Mouse (Mus musculus) CD4-positive, CD25-positive, alpha-beta regulatory T cell, adult 2 months (primary cell): Measurements from ENCODE around the gene Golga1.

Source experiments
- DNase-seq: peaks from one replicate; pipeline ENCODE4 v3.0.0-alpha.2; 2012; ENCODE audit warnings: low read depth, low spot score

Golga1 gene

DNA sequence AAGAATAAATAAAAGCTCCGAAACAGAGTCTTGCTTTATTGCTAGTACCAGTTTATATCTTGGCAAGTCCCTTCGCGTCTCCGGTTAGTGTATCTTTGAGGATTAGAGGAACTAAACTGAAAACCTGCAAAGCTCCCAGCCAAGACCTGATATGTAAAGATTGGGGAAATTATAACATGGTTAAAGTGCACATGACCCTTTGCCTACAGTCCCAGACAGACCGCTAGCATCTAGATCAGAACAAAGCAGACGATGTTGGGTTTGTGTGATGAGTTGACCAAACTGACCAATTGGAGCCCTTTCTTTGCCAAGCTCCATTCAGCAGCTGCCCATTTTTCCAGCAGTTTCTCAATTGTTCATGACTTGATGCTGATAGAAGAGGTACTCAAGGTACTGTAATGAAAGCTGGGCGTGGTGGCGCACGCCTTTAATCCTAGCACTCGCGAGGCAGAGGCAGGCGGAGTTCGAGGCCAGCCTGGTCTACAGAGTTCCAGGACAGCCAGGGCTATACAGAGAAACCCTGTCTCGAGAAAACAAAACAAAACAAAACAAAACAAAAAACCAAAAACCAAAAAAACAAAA, 59.1 kb downstream of the Golga1 start:
- no peak for DNase-seq

DNA sequence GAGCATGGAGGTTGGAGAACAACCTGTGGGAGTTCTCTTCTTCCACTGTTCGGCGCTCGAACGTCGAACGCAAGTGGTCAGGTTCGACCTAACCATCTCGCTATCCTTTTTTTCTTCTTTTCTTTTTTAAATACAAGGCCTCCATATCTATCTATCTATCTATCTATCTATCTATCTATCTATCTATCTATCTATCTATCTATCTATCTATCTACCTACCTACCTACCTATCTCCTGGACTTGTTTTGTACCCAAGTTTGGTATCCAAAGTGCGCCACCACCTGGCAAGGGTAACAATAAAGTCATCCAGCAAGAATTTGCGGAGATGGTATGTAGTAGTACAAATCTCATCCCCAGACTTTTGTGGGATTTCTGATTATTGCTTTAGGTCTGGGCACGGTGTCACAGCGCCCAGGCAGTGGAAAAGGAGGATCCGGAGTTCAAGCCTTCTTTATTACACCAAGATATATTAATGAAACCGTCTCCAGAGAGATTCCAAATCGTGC, 59.7 kb downstream of the Golga1 start, which contains the start of gene Rpl35:
Gene Rpl35, minus strand, starts transcription at position 51 of the 506 bp plus-strand sequence.
- DNase-seq, result peak; percentile 78

DNA sequence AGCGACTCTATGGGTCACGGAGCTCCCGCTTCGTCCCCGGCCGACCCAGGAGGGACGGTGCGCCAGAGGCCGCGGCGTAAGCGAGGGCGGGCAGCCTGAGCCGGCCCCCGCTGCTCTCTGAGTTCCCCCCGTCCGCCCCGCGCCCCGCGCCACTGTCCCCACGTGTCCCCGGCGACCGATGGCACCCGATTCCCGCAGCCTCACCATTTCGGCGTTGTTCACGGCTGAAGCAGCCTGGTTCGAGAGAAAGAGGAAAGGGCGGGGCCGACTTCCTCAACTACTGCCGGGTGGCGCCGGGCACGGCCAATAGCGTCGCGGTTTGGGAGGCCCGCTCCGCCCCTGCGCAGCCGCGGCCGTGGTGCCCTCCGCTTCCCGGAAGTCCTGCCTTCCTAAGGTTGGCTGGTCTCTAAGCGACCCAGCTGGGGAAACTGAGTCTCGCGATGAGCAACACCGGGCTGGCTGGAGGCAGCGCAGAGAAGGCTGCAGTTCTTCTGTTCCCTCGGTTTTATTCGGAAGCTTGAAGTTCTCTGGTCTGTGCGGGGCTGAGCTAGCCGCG, 60.4 kb downstream of the Golga1 start, which contains the start of gene Arpc5l:
Gene Arpc5l, plus strand, starts transcription at position 469 of the 556 bp plus-strand sequence.
- DNase-seq, result peak; percentile 96

DNA sequence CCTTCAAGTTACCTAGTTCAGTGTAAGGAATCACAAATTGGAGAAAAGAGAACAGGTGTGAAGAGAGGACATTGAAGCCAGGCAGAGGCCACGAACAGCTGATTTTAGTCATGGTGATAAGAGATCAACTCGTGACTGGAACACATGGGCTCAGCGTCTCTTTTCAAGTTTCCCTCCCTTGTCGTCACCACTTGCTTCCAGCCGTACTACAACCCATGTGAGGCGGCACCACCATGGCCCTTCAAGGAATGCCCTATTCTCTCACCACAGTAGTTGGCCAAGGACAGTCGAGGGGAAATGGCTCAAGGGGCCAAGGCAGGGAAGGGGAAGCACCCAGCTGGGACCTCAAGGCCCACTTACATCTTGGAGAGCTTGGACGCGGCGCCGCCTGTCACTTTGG, 61.0 kb downstream of the Golga1 start:
- peak; percentile 64 for DNase-seq

DNA sequence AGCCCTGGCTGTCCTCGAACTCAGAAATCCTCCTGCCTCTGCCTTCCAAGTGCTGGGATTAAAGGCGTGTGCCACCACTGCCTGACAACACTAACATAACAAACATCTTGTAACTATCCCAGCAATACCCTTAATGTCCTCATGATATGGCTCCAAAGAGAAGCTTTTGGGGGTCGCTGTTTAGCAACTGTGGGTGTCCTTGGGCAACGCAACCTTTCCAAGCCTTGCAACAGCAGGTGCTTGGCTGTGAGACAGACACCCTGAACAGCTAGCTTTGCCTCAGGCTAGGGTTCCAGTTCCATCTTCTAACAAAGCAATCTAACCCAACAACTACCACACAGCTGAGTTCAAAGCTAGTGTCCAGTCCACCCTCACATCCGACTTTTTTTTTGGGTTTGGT, 61.8 kb downstream of the Golga1 start:
- DNase-seq, result no peak

DNA sequence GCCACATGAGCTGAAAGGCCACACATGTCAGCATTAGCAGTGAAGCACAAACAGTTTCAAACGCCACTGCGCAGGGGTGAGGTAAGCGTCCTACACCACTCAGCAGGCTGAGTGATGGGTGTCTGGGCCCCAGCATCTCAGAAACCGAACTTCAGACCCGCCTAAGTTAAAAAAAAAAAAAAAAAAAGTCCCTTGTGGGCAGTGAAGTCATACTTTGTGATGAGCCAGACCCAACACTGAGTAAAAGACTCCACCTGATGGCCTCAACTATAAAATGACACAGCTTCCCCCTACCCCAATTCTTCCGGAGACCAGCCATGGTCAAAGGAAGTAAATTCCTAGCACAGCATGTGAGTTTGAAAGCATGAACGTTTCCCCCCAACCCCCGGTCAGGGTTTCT, 62.2 kb downstream of the Golga1 start:
- DNase-seq, result no peak

DNA sequence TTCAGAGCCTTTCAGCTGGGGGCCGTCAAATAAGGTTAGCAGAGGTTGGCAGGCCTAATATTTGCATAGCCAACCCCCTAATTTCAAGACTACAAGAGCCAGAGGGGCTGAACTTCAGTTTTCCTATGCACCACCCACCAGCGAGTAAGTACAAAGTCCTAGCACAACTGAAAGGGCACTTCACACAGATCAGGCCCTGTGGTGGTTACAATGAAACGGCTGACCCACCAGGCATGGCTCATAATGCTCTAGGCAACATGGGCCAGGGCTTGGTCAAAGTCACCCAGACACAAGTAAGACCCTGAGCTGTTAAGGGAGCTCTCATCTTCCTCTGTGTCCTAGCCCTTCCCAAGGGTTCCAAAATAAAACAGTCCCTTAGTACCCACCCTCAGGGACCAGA, 63.5 kb downstream of the Golga1 start:
- DNase-seq, result no peak

DNA sequence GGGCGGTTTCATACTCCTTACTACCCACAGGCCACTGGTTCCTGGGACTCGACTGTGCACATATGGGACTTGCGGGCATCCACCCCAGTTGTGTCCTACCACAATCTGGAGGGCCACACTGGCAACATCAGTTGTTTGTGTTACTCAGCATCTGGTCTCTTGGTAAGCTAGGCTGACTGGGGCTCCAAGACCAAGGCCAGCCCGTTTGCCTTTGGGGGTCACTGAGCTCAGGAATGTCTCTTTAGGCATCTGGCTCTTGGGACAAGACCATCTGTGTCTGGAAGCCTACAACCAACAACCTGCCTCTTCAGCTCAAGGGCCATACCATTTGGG, 64.8 kb downstream of the Golga1 start:
- no peak for DNase-seq

DNA sequence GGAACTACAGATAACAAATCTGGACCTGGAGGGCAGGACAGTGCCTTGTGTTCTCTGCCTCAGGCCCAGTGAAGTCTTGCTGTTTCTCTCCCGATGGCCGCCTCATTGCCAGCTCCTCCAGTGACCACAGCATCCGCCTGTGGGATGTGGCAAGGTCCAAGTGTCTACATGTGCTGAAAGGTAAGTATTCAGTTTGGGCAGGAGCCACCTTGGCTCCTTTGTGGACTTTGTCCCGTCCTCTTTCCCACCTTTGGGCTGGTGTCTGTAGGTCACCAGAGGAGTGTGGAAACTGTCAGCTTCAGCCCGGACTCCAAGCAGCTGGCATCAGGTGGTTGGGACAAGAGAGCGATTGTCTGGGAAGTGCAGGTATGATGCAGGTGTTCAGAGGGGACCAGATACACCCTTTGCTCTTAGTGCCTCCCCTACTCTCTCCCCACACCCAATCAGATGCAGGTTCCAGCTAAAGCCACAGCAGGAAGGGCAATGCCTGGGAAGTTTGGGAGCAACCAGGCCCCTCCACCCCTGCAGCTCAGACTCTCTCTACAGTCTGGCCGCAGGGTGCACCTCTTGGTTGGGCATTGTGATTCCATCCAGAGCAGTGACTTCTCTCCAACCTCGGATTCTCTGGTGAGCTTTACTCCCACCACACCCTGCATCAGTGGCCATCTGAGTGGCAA, 65.3 kb downstream of the Golga1 start:
- DNase-seq, result no peak

DNA sequence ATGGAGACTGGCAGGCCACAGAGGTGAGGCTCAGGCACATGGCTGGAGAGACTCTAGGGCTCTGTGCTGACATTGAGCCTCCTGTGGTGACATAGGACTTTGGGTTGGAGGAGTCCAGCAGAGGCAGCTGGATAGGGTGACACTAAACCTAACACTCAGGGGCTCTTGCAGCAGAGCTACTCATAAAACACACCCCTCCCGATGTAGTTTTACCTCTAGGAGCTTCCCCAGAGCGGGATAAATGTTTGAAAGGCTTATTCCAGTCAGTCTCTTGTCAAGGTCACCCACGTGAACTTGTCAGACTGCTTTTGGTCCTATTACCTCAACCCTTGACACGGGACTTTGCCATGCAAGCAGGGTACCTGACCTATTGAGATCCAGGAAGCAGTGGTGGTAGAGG, 66.0 kb downstream of the Golga1 start:
- DNase-seq, result no peak

DNA sequence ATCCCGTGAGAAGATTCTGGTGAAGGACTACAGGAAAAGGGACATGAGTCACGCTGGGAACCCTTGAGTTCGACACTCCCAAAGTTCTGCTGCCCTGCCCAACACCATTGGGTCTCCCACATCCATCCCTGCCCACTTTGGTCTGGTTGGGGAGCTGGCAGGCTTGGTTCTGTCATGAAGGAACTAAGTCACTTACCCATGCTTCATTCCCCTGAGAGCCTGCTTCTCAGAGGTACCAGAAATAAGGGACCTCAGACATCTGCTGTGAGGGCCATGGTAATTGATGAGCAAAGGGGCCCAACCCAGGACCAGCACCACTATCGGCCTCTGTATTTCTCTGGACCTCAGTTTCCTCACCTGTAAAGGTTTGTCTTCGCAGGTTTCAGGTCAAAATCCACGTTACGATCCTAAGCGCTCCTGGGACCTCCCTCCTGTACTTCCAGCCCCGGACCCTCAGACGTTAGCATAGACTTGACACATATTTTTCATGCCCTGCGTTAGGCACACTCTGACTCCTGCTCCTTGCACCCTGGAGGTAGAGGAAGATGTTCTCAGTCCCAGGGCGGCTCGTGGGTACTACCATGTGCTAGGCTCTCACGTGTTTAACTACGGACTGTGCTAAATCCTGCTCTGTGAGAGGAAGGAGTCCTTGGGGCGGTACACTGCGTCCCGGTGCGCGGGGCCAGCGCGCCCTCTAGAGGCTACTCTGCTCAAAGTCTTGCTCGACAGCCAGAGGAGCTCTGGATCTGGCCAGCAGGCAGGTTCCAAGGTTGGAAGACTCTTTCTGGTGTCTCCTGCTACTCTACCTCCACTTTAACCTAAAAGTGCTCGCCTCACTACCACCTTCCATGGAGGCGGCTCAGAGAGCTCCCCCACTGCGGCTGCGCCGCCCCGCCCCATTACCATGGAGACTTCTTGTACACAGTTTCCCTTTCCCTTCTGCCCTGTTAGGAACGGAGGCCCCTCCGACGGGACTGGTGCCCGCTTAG, 67.7 kb downstream of the Golga1 start, which contains the start of gene Wdr38:
Gene Wdr38, plus strand, starts transcription at position 91 of the 989 bp plus-strand sequence.
- peak; percentile 90 for DNase-seq

DNA sequence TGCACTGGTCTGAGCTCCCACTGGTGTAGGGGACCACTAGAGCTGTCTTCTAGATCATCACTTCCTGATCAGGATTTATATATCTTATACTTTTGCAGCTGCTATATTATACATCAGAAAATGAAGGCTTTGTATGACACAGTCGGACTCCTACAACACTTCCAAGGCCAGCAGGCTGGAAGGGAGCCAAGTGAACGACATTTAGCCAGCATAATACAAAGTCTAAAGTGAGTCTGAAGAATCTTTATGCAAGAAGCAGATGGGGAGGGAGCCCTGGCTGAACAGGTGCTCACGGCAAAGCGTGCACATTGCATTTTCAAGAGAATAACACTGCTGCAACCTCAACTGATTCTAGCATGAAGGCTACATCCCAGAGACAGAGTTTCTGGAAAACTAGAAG, 72.9 kb downstream of the Golga1 start:
- no peak for DNase-seq

DNA sequence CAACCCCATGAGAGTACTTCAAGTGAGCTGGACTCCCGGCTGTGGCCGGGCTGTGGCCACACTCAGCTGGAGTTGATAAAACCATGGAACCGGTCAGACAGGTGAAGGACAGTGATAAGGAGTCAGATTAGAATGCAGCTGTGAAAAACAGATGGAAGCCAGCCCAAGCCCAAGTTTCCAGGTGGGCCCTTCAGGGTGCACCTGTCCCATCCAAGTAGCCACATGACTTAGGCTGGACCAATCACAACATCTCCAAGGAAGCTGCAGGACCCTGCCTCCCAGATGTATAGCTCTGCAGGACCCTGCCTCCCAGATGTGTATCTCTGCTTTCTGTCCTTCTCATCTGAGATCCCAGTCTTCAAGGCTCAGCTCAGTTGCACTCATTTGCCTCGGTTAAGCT, 73.3 kb downstream of the Golga1 start:
- DNase-seq, result no peak

DNA sequence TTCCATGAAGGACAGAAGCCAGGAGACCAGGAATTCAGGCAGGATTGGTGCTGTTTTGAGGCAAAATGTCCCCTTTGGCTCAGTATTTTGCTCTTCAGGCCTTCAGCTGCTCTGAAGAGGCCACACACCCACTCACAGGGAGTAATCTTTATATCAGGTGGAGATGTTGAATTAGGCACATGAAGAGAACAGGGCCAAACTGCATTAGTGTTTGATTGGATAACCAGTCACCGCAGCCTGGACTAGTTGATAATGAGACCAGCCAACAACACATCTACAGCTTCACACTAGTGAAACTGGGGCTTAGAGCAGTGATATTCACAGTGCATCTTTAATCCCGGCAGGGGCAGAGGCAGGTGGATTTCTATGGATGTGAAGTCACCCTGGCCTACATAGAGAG, 76.4 kb downstream of the Golga1 start:
- no peak for DNase-seq

DNA sequence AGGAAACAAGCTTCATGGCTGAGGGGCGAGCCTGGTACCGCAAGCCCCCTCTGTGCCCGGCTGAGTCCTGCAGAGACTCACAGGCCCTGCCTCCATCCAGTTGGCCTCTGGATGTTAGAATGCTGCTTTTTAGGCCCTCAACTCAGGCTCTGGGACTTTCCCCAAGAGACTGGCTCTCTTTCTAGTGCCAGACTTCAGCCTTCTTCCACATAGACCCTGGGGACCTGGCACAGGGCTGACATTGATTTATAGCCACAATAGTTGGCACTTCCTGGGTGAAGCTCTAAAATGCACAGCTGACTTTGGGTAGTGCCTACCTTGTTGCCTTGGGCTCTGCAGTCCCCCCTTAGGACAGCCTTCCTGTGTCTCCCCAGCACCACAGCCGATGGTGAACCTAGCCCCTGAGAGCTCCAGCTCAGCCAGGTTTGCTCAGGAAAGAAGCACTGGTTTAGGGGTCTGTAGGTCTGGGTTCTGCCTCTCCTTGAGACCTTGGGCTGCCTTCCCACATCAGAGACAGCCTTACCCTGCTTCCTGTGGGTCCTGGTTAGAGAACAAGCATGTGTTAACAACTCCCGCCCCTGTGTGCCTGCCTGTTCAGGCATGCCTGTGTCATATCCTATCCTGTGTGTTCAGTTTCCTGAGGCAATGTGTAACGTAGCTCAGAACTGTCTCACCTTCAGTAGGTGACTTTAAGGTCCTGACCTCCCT, 77.4 kb downstream of the Golga1 start:
- DNase-seq, result peak; percentile 12

DNA sequence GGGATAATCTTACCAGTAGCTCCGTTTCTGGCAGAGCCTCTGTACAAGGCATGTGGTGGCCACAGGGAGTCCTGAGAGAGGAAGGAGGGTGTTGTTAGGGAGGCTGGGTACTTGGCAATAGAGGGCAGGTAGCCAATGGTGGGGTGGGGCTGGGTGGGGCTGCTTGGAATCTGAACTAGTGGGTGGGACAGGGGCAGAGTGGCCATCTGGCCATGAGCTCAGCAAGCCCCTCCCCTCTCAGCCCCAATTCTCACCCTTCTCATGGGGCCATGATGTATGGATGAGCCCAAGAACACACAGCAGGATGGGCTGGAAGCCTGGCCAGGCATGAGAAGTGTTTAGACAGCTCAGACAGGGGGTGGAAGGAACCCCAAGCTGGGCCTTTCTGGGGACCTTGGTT, 78.0 kb downstream of the Golga1 start:
- DNase-seq, result no peak

DNA sequence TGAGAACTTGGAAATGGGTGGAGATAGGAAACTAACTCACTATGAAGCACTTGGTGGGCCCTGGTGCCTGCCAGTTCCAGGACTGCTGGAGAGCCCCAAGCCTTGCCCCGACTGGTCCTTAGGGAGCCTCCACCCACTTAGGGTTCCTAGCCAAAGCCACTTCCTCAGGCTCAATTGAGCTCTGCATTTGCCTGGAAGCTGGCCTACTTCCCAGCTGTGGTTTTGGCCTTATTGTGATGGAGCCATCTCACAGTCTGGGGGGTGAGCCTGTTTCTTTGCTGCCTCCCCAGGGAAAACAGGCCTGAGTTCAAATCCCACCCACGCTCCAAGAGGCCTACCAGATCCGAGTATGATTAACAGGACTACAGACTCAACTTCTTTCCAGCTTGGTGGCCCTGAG, 78.8 kb downstream of the Golga1 start:
- no peak for DNase-seq

DNA sequence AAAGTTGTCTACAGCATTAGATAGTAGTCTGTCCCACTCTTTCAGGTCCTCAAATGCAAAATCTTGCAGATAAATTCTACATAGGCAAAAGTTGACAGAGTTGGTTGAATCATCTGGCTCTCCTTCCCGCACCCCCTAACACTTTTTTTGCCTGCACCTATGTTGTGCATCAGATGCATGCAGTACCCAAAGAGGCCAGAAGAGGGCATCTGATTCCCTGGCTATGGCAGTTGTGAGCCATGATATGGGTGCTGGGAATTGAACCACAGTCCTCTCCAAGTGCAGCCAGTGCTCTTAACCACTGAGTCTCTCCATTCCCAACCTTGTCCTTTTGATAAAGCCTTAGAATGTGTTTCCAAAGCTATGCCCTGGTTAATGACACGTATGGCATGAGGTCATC, 81.9 kb downstream of the Golga1 start:
- DNase-seq, result peak; percentile 40

DNA sequence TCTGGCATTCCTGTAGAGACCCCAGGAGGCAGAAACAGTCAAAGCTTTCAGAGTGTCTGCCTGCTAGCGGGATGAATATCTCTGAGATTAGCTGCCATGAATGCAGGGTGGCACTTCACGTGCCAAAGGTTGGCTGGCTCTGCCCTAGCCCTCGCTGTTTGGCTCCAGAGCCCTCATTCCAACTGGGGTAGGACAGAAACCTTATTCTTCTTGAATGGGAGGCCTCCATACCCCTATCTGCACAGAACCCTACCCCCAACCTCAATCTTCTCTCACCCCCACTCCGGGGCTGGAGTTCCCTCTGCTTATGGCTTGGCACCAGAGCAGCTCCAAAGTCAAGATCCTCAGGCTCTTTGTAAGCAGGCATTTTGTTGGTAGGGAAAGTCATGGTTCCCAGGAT, 87.5 kb downstream of the Golga1 start:
- DNase-seq, result no peak

DNA sequence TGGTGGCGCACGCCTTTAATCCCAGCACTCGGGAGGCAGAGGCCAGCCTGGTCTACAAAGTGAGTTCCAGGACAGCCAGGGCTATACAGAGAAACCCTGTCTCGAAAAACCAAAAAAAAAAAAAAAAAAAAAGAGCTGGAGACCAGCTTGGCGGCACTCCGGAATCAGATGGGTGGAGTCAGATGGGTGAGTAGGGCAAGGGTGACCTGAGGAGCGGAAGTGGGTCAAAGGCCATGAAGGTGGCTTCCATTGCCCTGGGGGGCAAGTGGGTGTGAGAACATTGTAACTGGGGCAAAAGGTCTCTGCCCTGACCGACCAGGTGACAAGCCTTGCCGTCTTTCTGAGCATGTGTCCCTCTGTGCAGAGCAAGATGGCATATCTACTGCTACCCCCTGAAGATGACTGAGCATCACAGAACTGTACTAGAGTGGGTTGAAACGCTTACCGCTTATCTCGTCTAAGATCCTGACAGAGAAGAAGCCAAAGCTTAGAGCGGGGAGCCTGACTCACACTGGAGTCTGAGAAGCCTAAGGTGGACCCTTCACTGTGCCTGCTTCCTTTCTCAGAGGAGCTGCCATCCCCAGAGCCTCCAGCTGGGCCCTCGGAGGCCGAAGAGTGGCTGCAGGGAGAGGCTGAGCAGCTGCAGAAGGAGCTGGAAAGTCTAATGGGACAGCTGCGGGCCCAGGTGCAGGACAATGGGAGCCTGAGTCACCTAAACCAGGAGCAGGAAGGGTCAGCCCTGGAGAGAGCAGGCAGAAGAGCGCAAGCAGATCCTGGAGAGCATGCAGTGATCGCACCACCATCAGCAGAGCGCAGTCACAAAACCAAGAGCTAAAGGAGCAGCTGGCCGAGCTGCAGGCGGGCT, 89.2 kb downstream of the Golga1 start:
- DNase-seq, result no peak
